Mouse (Mus musculus): Measurements from ENCODE around the gene Kars. TPM values are rescaled to one million over a fixed set of nuclear protein-coding genes. Genes with fewer than 3 reads are reported as not detected.

The Kars gene
- polyA plus RNA-seq, 1 experiment: not detected

DNA sequence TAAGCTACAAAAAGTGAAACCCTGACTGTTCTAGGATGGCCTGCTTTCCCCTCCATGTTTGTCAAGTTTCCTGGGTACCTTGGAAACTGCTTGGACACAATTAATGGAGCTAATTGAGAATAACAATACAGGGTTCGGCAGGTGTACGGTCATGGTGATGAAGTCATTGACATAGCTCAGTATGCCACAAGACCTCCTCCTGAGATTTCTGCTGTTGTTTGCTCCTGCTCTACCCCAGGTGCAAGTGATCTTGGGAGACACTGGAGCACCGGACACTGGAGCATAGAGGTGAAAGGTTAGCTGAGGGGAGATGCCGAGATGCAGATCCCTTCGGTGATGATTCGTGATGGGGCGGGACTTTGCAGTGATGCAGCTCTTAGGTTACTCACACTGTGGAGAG lies 21.9 kb upstream of the Kars start:
- H3K4me1 ChIP-seq (ENCODE audit: control insufficient read depth, insufficient read depth, low read length): no peaks in the 10 kb centered on the region
- TF ChIP-seq CTCF (IDR thresholded peaks at IDR 0.05; ENCODE audit: insufficient read depth, low read depth, low read length) (no peak), POLR2A (IDR thresholded peaks at IDR 0.05; ENCODE audit: insufficient read depth, low read depth, low read length) (no peak)
- WGBS: 63% methylated on average over 7 of the region's 7 CpGs
- no peak overlapping the region for H3K27ac ChIP-seq (ENCODE audit: insufficient read depth, low read depth, low read length)
- no peak overlapping the region for H3K4me3 ChIP-seq (ENCODE audit: insufficient read depth, low read depth, low read length)

DNA sequence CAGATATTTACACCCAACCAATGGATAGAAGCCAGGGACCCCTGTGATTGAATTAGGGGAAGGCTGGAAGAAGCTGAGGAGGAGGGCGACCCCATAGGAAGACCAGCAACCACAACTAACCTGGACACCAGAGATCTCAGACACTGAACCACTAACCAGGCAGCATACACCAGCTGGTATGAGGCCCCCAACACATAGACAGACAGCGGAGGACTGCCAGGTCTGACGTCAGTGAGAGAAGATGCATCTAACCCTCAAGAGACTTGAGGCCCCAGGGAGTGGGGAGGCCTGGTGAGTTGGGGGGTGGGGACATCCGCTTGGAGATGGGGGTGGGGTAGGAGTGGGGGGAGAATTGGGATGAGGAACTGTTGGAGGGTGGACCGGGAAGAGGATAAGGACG lies 19.5 kb upstream of the Kars start:
- Histone ChIP-seq H3K4me1 (ENCODE audit: control insufficient read depth, insufficient read depth, low read length) (no peaks in the 10 kb centered on the region), H3K4me3 (ENCODE audit: insufficient read depth, low read depth, low read length) (no peak overlapping the region), H3K27ac (ENCODE audit: insufficient read depth, low read depth, low read length) (no peak overlapping the region)
- 72% methylated on average over 6 of the region's 6 CpGs for WGBS
- TF ChIP-seq CTCF (IDR thresholded peaks at IDR 0.05; ENCODE audit: insufficient read depth, low read depth, low read length) (no peak), POLR2A (IDR thresholded peaks at IDR 0.05; ENCODE audit: insufficient read depth, low read depth, low read length) (no peak)

DNA sequence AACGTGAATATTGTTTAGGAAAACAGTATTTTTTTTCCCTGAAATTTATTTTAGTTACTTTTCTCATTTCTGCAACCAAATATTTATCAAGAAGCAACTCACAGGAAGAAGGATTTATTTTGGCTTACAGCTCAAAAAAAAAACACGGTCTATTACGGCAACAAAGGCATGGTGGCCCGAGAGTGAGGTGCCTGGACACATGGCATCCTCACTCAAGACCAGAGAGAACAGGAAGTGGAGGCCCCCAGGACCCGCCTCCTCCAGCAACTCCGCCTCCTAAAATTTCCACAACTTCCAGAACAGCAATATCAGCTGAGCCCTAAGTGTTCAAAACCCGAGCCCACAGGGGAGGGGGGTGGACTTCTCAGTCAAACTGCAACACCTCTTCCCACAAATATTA lies 18.3 kb upstream of the Kars start:
- Histone ChIP-seq H3K27ac (ENCODE audit: insufficient read depth, low read depth, low read length) (no peak overlapping the region), H3K4me3 (ENCODE audit: insufficient read depth, low read depth, low read length) (no peak overlapping the region), H3K4me1 (ENCODE audit: control insufficient read depth, insufficient read depth, low read length) (no peaks in the 10 kb centered on the region)
- WGBS: 90% methylated on average over 7 of the region's 7 CpGs
- TF ChIP-seq POLR2A (IDR thresholded peaks at IDR 0.05; ENCODE audit: insufficient read depth, low read depth, low read length): no peak
- no peak for TF ChIP-seq CTCF (IDR thresholded peaks at IDR 0.05; ENCODE audit: insufficient read depth, low read depth, low read length)

DNA sequence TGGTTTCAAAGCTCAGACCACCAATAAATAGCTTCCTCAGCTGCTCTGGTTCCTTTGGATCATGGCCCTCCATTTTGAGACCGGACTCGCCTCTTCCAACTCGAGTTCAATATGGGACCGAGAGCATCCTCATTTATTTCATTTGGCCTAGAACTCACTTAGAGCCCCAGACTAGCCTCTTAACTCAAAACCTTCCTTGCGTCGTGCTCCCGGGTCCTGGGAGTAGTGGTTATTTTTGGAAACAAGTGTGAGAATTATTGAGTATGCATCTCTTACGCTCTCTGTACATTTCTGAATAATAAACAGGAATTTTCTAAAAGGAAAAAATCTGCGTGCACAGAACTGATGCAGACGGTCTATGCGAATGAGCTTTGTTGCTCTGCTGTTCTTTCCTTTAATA lies 3.8 kb upstream of the Kars start, which contains the start of gene Gm6793:
TSS of gene Gm6793 (minus strand) at position 101 of the 400 bp plus-strand sequence.
- H3K4me3 ChIP-seq (ENCODE audit: insufficient read depth, low read depth, low read length): no peak within 1 kb of the TSS
- H3K27ac ChIP-seq (ENCODE audit: insufficient read depth, low read depth, low read length): no peak within 1 kb of the TSS
- peaks cover 5% of the 10 kb centered on the region for H3K4me1 ChIP-seq (ENCODE audit: control insufficient read depth, insufficient read depth, low read length)
- TF ChIP-seq CTCF (IDR thresholded peaks at IDR 0.05; ENCODE audit: insufficient read depth, low read depth, low read length) (no peak), POLR2A (IDR thresholded peaks at IDR 0.05; ENCODE audit: insufficient read depth, low read depth, low read length) (no peak)
- 88% methylated on average over 11 of the region's 11 CpGs for WGBS

DNA sequence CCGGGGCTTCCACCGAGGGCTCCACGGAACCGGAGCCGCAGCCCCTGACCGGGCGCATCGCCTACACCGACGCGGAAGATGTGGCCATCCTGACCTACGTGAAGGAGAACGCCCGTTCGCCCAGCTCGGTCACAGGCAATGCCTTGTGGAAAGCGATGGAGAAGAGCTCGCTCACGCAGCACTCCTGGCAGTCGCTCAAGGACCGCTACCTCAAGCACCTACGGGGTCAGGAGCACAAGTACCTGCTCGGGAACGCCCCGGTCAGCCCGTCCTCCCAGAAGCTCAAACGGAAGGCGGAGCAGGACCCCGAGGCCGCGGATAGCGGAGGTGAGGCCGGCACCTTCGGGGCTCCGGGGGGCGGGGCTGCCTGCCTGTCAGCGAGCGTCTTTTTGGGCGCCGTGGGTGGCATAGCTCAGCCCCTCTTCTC lies 706 bp upstream of the Kars start:
- WGBS: under 1% methylated on average over 40 of the region's 40 CpGs
- Histone ChIP-seq H3K4me1 (ENCODE audit: control insufficient read depth, insufficient read depth, low read length) (peaks cover 5% of the 10 kb centered on the region), H3K27ac (ENCODE audit: insufficient read depth, low read depth, low read length) (peak overlapping the region; percentile 54), H3K4me3 (ENCODE audit: insufficient read depth, low read depth, low read length) (peak overlapping the region; percentile 73)
- TF ChIP-seq CTCF (IDR thresholded peaks at IDR 0.05; ENCODE audit: insufficient read depth, low read depth, low read length): no peak
- TF ChIP-seq POLR2A (IDR thresholded peaks at IDR 0.05; ENCODE audit: insufficient read depth, low read depth, low read length): no peak

DNA sequence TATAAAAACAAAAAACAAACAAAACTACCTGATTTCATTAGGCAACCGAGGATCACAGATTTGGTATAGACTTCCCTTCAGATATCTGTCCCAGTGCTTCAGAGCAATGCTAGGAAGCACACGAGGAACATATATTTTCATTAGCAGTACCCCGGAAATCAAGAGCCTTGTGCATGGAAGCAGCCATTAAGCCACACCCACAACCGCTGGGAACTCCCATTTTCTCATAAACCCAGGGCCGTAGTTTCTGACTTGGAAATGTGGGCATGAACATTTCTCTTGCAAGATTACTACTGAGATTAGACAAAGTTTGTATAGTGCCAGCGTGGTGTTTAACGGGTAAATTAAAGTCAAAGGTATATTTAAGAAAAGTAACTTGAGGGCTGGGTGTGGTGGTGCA lies 1.6 kb downstream of the Kars start:
- no peak overlapping the region for H3K27ac ChIP-seq (ENCODE audit: insufficient read depth, low read depth, low read length)
- H3K4me3 ChIP-seq (ENCODE audit: insufficient read depth, low read depth, low read length): no peak overlapping the region
- WGBS: 94% methylated on average over 7 of the region's 7 CpGs
- TF ChIP-seq POLR2A (IDR thresholded peaks at IDR 0.05; ENCODE audit: insufficient read depth, low read depth, low read length) (no peak), CTCF (IDR thresholded peaks at IDR 0.05; ENCODE audit: insufficient read depth, low read depth, low read length) (no peak)
- peaks cover 5% of the 10 kb centered on the region for H3K4me1 ChIP-seq (ENCODE audit: control insufficient read depth, insufficient read depth, low read length)

DNA sequence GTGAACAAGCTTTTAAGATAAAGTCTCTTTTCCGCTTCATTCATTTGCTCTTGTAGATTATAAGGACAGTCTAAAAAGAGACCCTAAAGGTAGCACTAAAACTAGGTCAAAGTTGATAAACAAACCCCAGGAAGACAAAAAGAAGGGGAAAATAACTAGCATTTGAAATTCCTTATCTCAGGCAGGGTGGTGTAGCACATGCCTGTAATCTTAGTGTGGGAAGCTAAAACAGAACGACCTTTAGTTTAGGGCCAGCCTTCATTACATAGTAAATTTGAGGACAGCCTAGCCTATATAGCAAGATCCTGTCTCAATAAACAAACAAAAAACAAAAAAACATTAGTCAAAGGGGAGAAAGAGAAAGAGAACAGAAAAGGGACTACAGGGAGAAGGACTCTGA lies 3.5 kb downstream of the Kars start:
- no peak overlapping the region for H3K27ac ChIP-seq (ENCODE audit: insufficient read depth, low read depth, low read length)
- TF ChIP-seq POLR2A (IDR thresholded peaks at IDR 0.05; ENCODE audit: insufficient read depth, low read depth, low read length) (no peak), CTCF (IDR thresholded peaks at IDR 0.05; ENCODE audit: insufficient read depth, low read depth, low read length) (no peak)
- WGBS: 95% methylated on average over 2 of the region's 2 CpGs
- no peak overlapping the region for H3K4me3 ChIP-seq (ENCODE audit: insufficient read depth, low read depth, low read length)
- H3K4me1 ChIP-seq (ENCODE audit: control insufficient read depth, insufficient read depth, low read length): no peaks in the 10 kb centered on the region

DNA sequence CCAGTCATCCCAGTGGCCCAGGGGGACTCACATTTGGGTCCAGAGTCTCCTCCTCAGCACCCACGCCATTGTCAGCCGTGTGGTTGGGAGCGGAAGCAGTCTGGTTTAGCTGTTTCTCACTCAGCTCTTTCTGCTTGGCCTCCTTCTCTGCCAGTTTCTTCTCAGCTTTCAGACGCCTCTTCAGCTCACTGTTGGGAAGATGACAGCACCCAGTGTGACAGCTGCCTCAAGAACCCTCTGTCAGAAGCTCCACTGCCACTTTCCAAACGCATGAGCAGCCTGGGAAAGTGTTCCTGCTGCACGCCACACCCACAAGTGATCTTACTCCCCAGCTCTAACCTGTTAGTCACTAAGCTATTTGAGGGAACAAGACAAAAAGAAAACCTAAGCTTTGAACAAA lies 5.5 kb downstream of the Kars start:
- WGBS: 84% methylated on average over 6 of the region's 6 CpGs
- Histone ChIP-seq H3K4me3 (ENCODE audit: insufficient read depth, low read depth, low read length) (no peak overlapping the region), H3K27ac (ENCODE audit: insufficient read depth, low read depth, low read length) (no peak overlapping the region)

DNA sequence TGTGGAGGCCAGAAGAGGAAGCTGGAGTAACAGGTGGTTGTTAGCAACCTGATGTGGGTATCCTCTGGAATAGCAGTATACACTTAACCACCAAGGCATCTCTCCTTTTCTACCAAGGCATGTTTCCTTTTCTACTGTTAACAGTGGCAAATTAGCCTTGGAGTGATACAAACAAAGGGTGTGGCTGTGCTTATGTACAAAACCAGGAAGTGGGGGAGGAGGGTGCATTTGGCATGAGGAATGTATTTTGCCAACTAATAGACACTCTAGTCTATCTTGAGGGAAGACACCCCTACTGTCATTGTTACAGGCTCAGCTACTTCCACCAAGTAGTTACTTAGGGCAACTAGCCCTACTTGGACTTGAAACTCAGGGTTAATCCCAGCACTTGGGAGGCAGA lies 6.4 kb downstream of the Kars start:
- Histone ChIP-seq H3K4me3 (ENCODE audit: insufficient read depth, low read depth, low read length) (no peak overlapping the region), H3K27ac (ENCODE audit: insufficient read depth, low read depth, low read length) (no peak overlapping the region), H3K4me1 (ENCODE audit: control insufficient read depth, insufficient read depth, low read length) (no peaks in the 10 kb centered on the region)
- TF ChIP-seq CTCF (IDR thresholded peaks at IDR 0.05; ENCODE audit: insufficient read depth, low read depth, low read length): no peak
- no peak for TF ChIP-seq POLR2A (IDR thresholded peaks at IDR 0.05; ENCODE audit: insufficient read depth, low read depth, low read length)

More for the DNA sequence above, 5.5 kb downstream of the Kars start:
- no peaks in the 10 kb centered on the region for H3K4me1 ChIP-seq (ENCODE audit: control insufficient read depth, insufficient read depth, low read length)
- no peak for TF ChIP-seq CTCF (IDR thresholded peaks at IDR 0.05; ENCODE audit: insufficient read depth, low read depth, low read length)
- no peak for TF ChIP-seq POLR2A (IDR thresholded peaks at IDR 0.05; ENCODE audit: insufficient read depth, low read depth, low read length)

DNA sequence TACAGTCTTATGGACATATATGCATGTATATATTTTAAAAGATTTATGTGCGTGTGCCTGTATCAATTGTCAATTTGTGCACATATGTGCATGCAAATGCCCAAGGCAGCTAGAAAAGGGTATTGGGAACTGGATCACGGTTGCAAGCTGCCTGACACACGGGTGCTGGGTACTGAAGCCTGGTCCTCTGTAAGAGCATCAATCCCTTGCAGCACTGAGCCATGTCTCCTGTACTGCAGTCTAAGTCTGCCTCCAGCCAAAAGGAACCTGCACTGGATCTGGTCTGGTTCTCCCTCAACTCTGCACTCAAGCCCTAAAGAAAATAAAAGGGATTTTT lies 18.5 kb downstream of the Kars start:
- H3K4me3 ChIP-seq (ENCODE audit: insufficient read depth, low read depth, low read length): no peak overlapping the region
- no peaks in the 10 kb centered on the region for H3K4me1 ChIP-seq (ENCODE audit: control insufficient read depth, insufficient read depth, low read length)
- no peak overlapping the region for H3K27ac ChIP-seq (ENCODE audit: insufficient read depth, low read depth, low read length)
- 67% methylated on average over 3 of the region's 3 CpGs for WGBS
- TF ChIP-seq CTCF (IDR thresholded peaks at IDR 0.05; ENCODE audit: insufficient read depth, low read depth, low read length) (no peak), POLR2A (IDR thresholded peaks at IDR 0.05; ENCODE audit: insufficient read depth, low read depth, low read length) (no peak)
